Mouse (Mus musculus) lung, embryonic 15.5 days (tissue): ENCODE data around the gene Ankrd6. TPM values are rescaled to one million over a fixed set of nuclear protein-coding genes. Genes with fewer than 3 reads are reported as not detected.

Experiments
- ATAC-seq: fragments of 200-750 bp; cut with Nextera tagmentation; 2 replicates; pipeline ENCODE4 v1.8.0; 2017; ENCODE audit warnings: moderate number of reproducible peaks, borderline replicate concordance; ENCODE audit not compliant: low FRiP score, low TSS enrichment; ENCODE audit errors: extremely low read depth
- H3K27ac ChIP-seq: fragments of 300-500 bp; sonication (generic); 2 replicates; pipeline ENCODE4 v1.5.1; 2015; ENCODE audit warnings: moderate library complexity, mild to moderate bottlenecking, inconsistent platforms
- H3K27me3 ChIP-seq: fragments of 300-500 bp; sonication (generic); 2 replicates; pipeline ENCODE4 v1.6.1; 2015; ENCODE audit warnings: inconsistent platforms
- H3K36me3 ChIP-seq: fragments of 300-500 bp; sonication (generic); 2 replicates; pipeline ENCODE4 v1.6.1; 2015; ENCODE audit warnings: inconsistent platforms
- H3K4me1 ChIP-seq: fragments of 300-500 bp; sonication (generic); 2 replicates; pipeline ENCODE4 v1.6.1; 2015; ENCODE audit warnings: inconsistent platforms
- H3K4me2 ChIP-seq: fragments of 300-500 bp; sonication (generic); 2 replicates; pipeline ENCODE4 v1.6.1; 2015; ENCODE audit warnings: inconsistent platforms, mild to moderate bottlenecking, moderate library complexity
- H3K4me3 ChIP-seq: fragments of 300-500 bp; sonication (generic); 2 replicates; pipeline ENCODE4 v1.5.1; 2015; ENCODE audit warnings: mild to moderate bottlenecking, inconsistent platforms
- H3K9ac ChIP-seq: fragments of 300-500 bp; sonication (generic); 2 replicates; pipeline ENCODE4 v1.6.1; 2015; ENCODE audit warnings: inconsistent platforms
- H3K9me3 ChIP-seq: fragments of 300-500 bp; sonication (generic); 2 replicates; pipeline ENCODE4 v1.6.1; 2016; ENCODE audit warnings: inconsistent platforms
- WGBS: fragments of 180-500 bp; shearing (Covaris S2); methylation state at CpG from one replicate; pipeline ENCODE4 v1.1.7; 2015; 5-methylcytosine and 5-hydroxymethylcytosine counted together
- polyA plus RNA-seq: library from polyadenylated mRNA; unstranded; fragments of >200 nt; fragmentation: Nextera tagmentation; extraction: Ambion mirVana; gene quantifications from 2 replicates; pipeline ENCODE4 v1.2.1, GENCODE M21; 2015

The Ankrd6 gene
- polyA plus RNA-seq, 1 experiment from 2014 or later: 4.0 TPM

- no peak for ATAC-seq
- Histone ChIP-seq H3K9me3 (no peaks in the 10 kb centered on the region), H3K9ac (no peak overlapping the region), H3K4me1 (no peaks in the 10 kb centered on the region), H3K4me3 (no peak overlapping the region), H3K36me3 (no peaks in the 10 kb centered on the region), H3K27me3 (peaks cover 7% of the 10 kb centered on the region; the same call in 1 of the 2 replicates), H3K27ac (no peak overlapping the region), H3K4me2 (no peak overlapping the region)
- 43% methylated on average over 31 of the region's 31 CpGs for WGBS
Observed at GRCm38 (mm10) chr4:32864131-32864866, 86.3 kb downstream of the Ankrd6 start.

DNA sequence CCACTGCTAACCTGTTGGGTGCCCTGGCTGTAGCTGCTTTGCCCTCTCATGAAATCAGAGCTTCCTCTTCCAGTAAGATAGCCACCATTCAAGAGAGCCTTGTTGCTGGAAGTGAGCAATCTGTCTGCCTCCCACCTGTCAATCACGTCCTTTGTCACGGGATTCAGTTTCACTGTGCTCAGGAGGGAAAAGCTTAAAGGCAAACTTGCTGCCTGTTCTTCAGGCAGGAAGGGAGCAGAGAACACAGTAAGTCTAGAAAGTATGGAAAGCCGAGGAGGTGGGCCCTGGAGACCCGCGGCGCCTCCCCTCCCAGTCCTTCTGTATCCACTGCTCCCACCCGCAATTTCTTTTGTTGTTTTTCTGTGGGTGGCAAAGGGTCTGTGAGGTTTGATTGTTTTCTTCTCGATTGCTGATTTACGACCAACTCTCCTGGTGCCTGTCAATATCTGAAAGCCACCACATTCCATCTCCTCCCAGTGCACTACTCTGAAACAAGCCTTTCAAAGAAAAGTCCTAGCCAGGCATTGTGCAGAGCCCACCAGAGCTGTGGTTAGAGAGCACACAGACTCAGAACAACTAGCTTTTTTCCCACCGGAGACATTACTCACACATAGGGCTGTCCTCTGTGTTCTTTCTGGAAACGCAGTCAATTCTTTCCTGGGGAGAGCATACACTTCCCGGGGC lies 87.1 kb downstream of the Ankrd6 start:
- H3K36me3 ChIP-seq: no peaks in the 10 kb centered on the region
- H3K4me1 ChIP-seq: no peaks in the 10 kb centered on the region
- H3K9me3 ChIP-seq: no peaks in the 10 kb centered on the region
- no peak for ATAC-seq
- no peak overlapping the region for H3K4me3 ChIP-seq
- H3K27ac ChIP-seq: no peak overlapping the region
- H3K27me3 ChIP-seq: peaks cover 7% of the 10 kb centered on the region; the same call in 1 of the 2 replicates
- H3K4me2 ChIP-seq: no peak overlapping the region
- 26% methylated on average over 12 of the region's 12 CpGs for WGBS
- H3K9ac ChIP-seq: no peak overlapping the region

GRCm38 (mm10) chr4:32862751-32863446 lies 87.7 kb downstream of the Ankrd6 start:
- Histone ChIP-seq H3K27me3 (peaks cover 7% of the 10 kb centered on the region; the same call in 1 of the 2 replicates), H3K4me3 (no peak overlapping the region), H3K36me3 (no peaks in the 10 kb centered on the region), H3K4me2 (no peak overlapping the region), H3K9ac (no peak overlapping the region), H3K27ac (no peak overlapping the region), H3K9me3 (no peaks in the 10 kb centered on the region), H3K4me1 (no peaks in the 10 kb centered on the region)
- WGBS: 44% methylated on average over 15 of the region's 15 CpGs
- no peak for ATAC-seq

DNA sequence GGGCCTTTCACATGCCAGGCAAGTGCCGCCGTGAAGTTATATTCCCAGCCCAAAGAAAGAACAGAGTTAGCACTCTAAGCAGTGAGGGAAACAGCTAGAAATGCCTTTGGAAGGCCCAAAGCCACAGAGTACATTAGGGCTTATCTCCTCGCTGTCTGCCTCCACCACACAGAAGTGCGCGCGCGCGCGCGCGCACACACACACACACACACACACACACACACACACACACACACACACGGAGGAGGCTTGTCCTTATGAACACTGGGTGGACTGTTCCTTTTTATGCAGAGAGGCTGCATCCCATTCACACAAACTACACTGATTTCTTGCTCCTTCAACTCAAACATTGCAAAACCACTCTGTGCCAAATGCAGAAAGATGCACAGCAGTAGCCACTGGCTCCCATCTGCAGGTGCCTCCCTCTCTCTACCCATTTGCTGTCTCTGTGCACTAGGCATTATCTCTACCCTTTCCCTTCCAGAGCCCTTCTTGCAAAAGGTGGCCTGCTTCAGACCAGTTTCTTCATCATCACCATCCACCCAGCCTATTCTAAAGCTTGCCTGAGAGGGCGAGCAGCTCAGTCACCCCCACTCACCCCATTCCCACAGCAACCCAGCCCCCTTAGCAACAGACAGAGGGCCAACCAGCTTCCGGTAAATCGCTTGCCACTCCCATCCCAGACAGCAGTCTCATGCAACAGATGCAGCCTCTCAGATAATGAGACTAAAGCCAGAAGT lies 88.5 kb downstream of the Ankrd6 start:
- WGBS: 67% methylated on average over 15 of the region's 15 CpGs
- no peaks in the 10 kb centered on the region for H3K4me1 ChIP-seq
- peaks cover 7% of the 10 kb centered on the region; the same call in 1 of the 2 replicates for H3K27me3 ChIP-seq
- no peaks in the 10 kb centered on the region for H3K9me3 ChIP-seq
- peak; percentile 34; the same call in 1 of the 2 replicates for ATAC-seq
- no peak overlapping the region for H3K27ac ChIP-seq
- no peak overlapping the region for H3K9ac ChIP-seq
- H3K4me2 ChIP-seq: no peak overlapping the region
- H3K36me3 ChIP-seq: no peaks in the 10 kb centered on the region
- H3K4me3 ChIP-seq: no peak overlapping the region

DNA sequence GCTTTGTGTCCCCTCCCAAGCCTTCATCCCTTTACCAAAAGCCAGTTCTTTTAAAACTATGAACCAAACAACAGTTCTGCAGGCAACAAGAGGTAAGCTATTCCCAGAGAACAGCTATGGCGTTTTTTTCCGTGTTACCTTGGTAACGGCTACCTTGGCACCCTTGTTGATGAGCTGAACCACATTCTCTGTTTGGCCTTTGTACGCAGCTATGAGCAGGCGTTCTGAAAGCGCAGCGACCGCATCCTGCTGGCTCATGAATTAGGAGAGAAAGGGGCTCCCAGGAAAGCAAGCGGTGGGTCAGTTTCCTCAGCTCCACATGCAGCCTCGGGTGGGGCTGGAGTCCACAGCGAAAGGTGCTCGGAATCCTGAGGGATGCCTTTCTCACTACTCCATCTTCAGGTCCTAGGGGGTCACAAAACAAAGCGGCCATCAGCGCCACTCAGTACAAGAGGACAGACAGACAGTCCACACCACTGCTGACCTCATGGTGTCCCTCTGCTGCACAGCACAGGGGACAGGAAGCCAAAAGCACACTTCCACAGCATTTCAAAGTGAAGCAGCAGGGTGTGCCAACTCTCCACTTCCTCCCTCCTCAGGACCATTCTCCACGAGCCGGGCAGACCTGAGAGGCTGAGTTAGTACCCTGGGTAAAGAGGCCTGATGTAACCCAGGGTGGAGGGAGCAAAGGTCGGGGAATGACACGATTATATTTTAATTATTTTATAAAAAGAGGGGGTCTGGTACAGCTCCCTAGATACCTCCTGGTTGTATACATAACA lies 90.3 kb downstream of the Ankrd6 start:
- no peak overlapping the region for H3K27ac ChIP-seq
- peaks cover 7% of the 10 kb centered on the region; the same call in 1 of the 2 replicates for H3K27me3 ChIP-seq
- H3K9me3 ChIP-seq: no peaks in the 10 kb centered on the region
- no peaks in the 10 kb centered on the region for H3K36me3 ChIP-seq
- H3K4me1 ChIP-seq: no peaks in the 10 kb centered on the region
- H3K4me2 ChIP-seq: no peak overlapping the region
- H3K4me3 ChIP-seq: no peak overlapping the region
- 69% methylated on average over 18 of the region's 18 CpGs for WGBS
- H3K9ac ChIP-seq: no peak overlapping the region
- no peak for ATAC-seq

- WGBS: 58% methylated on average over 9 of the region's 9 CpGs
- no peak overlapping the region for H3K4me2 ChIP-seq
- no peak for ATAC-seq
- no peaks in the 10 kb centered on the region for H3K36me3 ChIP-seq
- no peaks in the 10 kb centered on the region for H3K27me3 ChIP-seq
- no peak overlapping the region for H3K27ac ChIP-seq
- no peak overlapping the region for H3K9ac ChIP-seq
- no peak overlapping the region for H3K4me3 ChIP-seq
- H3K9me3 ChIP-seq: no peaks in the 10 kb centered on the region
- no peaks in the 10 kb centered on the region for H3K4me1 ChIP-seq
Observed at GRCm38 (mm10) chr4:32855580-32855979, 95.1 kb downstream of the Ankrd6 start.

DNA sequence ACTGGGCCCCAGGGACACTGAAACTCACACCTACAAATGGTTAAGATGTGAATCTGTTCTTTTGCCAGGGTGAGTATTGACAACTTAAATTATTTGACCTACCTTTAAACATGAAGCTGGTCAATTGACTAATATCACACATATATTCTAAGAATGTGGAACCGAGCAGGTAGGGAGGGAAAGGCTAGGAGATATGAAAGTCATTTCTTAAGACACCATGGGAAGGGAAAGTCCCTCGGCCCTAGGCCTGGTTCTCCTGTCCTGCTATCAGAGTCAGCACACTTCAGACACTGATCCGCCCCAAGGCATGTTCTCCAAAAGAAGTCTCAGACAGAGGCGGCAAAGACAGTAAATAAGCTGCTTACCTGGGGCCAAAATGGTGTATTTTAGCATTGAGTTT lies 95.7 kb downstream of the Ankrd6 start:
- no peaks in the 10 kb centered on the region for H3K9me3 ChIP-seq
- WGBS: 75% methylated on average over 4 of the region's 4 CpGs
- H3K4me2 ChIP-seq: no peak overlapping the region
- H3K27ac ChIP-seq: no peak overlapping the region
- no peaks in the 10 kb centered on the region for H3K27me3 ChIP-seq
- H3K4me1 ChIP-seq: no peaks in the 10 kb centered on the region
- ATAC-seq: no peak
- H3K4me3 ChIP-seq: no peak overlapping the region
- H3K9ac ChIP-seq: no peak overlapping the region
- H3K36me3 ChIP-seq: no peaks in the 10 kb centered on the region

- Histone ChIP-seq H3K9ac (no peak overlapping the region), H3K4me2 (no peak overlapping the region), H3K27ac (no peak overlapping the region), H3K36me3 (no peaks in the 10 kb centered on the region), H3K4me3 (no peak overlapping the region), H3K4me1 (no peaks in the 10 kb centered on the region), H3K27me3 (no peaks in the 10 kb centered on the region), H3K9me3 (no peaks in the 10 kb centered on the region)
- ATAC-seq: no peak
- 88% methylated on average over 5 of the region's 5 CpGs for WGBS
Observed at GRCm38 (mm10) chr4:32853609-32854188, 96.9 kb downstream of the Ankrd6 start.

GRCm38 (mm10) chr4:32852819-32853218 lies 97.8 kb downstream of the Ankrd6 start:
- H3K4me2 ChIP-seq: no peak overlapping the region

GRCm38 (mm10) chr4:32852294-32852693 lies 98.3 kb downstream of the Ankrd6 start:
- Histone ChIP-seq H3K36me3 (no peaks in the 10 kb centered on the region), H3K4me2 (no peak overlapping the region), H3K27ac (no peak overlapping the region), H3K4me1 (no peaks in the 10 kb centered on the region), H3K4me3 (no peak overlapping the region), H3K9me3 (no peaks in the 10 kb centered on the region), H3K9ac (no peak overlapping the region), H3K27me3 (no peaks in the 10 kb centered on the region)
- 87% methylated on average over 8 of the region's 8 CpGs for WGBS
- no peak for ATAC-seq

More at GRCm38 (mm10) chr4:32852819-32853218, 97.8 kb downstream of the Ankrd6 start:
- Histone ChIP-seq H3K36me3 (no peaks in the 10 kb centered on the region), H3K4me1 (no peaks in the 10 kb centered on the region), H3K27me3 (no peaks in the 10 kb centered on the region), H3K9ac (no peak overlapping the region), H3K4me3 (no peak overlapping the region), H3K27ac (no peak overlapping the region), H3K9me3 (no peaks in the 10 kb centered on the region)
- WGBS: 65% methylated on average over 6 of the region's 6 CpGs
- no peak for ATAC-seq

GRCm38 (mm10) chr4:32838401-32838800 lies 112.2 kb downstream of the Ankrd6 start:
- H3K36me3 ChIP-seq: no peaks in the 10 kb centered on the region
- H3K27ac ChIP-seq: no peak overlapping the region
- no peaks in the 10 kb centered on the region for H3K27me3 ChIP-seq
- H3K4me1 ChIP-seq: no peaks in the 10 kb centered on the region
- H3K9me3 ChIP-seq: no peaks in the 10 kb centered on the region
- no peak overlapping the region for H3K9ac ChIP-seq
- 87% methylated on average over 3 of the region's 3 CpGs for WGBS
- no peak overlapping the region for H3K4me3 ChIP-seq
- no peak overlapping the region for H3K4me2 ChIP-seq
- ATAC-seq: no peak
